Mouse (Mus musculus): ENCODE data around the gene Dnaja3. TPM values are rescaled to one million over a fixed set of nuclear protein-coding genes. Genes with fewer than 3 reads are reported as not detected.
"Not testable (repeated sequence)": the region's sequence is repeated elsewhere in the genome, so short reads cannot be mapped to it uniquely, and the experiment has no call there.

Gene Dnaja3
- polyA plus RNA-seq, 1 experiment from 2014 or later: 65.5 TPM

- no peak for ATAC-seq (replicated peaks)
- Histone ChIP-seq H3K4me2 (no peak overlapping the region), H3K9me3 (no peaks in the 10 kb centered on the region), H3K9ac (no peak overlapping the region), H3K27me3 (replicated peaks) (no peaks in the 10 kb centered on the region), H3K36me3 (replicated peaks) (no peaks in the 10 kb centered on the region), H3K27ac (no peak overlapping the region), H3K4me1 (no peaks in the 10 kb centered on the region), H3K4me3 (no peak overlapping the region)
- WGBS: 97% methylated on average over 1 of the region's 1 CpGs
Measured at GRCm38 (mm10) chr16:4742186-4742585, 102.4 kb downstream of the Dnaja3 start.

GRCm38 (mm10) chr16:4752155-4752554 is 112.4 kb downstream of the Dnaja3 start:
- Histone ChIP-seq H3K27me3 (replicated peaks) (no peaks in the 10 kb centered on the region), H3K4me1 (peaks cover 1% of the 10 kb centered on the region; the same call in 1 of the 2 replicates), H3K36me3 (replicated peaks) (no peaks in the 10 kb centered on the region), H3K9me3 (no peaks in the 10 kb centered on the region), H3K4me3 (no peak overlapping the region), H3K4me2 (no peak overlapping the region), H3K9ac (no peak overlapping the region), H3K27ac (no peak overlapping the region)
- no peak for ATAC-seq (replicated peaks)
- 95% methylated on average over 3 of the region's 3 CpGs for WGBS

- WGBS: 94% methylated on average over 3 of the region's 3 CpGs
- ATAC-seq (replicated peaks): no peak
- Histone ChIP-seq H3K4me2 (no peak overlapping the region), H3K4me3 (no peak overlapping the region), H3K27me3 (replicated peaks) (no peaks in the 10 kb centered on the region), H3K4me1 (peaks cover 9% of the 10 kb centered on the region; the same call in 1 of the 2 replicates), H3K9me3 (no peaks in the 10 kb centered on the region), H3K9ac (no peak overlapping the region), H3K27ac (no peak overlapping the region), H3K36me3 (replicated peaks) (no peaks in the 10 kb centered on the region)
Measured at GRCm38 (mm10) chr16:4754045-4754444, 114.3 kb downstream of the Dnaja3 start.

- Histone ChIP-seq H3K4me2 (peak overlapping the region; percentile 49), H3K9ac (peak overlapping the region; percentile 42), H3K4me3 (peak overlapping the region; percentile 40), H3K27ac (peak overlapping the region; percentile 82)
- not testable (repeated sequence) for H3K36me3 ChIP-seq (replicated peaks); H3K4me1 ChIP-seq; H3K9me3 ChIP-seq; H3K27me3 ChIP-seq (replicated peaks)
- 5% methylated on average over 39 of the region's 42 CpGs for WGBS
- peak; percentile 90 for ATAC-seq (replicated peaks)
Measured at GRCm38 (mm10) chr16:4756660-4757335, 117.0 kb downstream of the Dnaja3 start.

Other genes with a start within 250 kb of the Dnaja3 start
- gene Adcy9, start 219.5 kb upstream of the Dnaja3 start, polyA plus RNA-seq (2015; fragmentation: Nextera tagmentation; extraction: Ambion mirVana): 4.2 and 4.6 TPM in 2 replicates
- gene Srl, start 98.2 kb upstream of the Dnaja3 start, polyA plus RNA-seq (2015; fragmentation: Nextera tagmentation; extraction: Ambion mirVana): 25.4 and 29.3 TPM in 2 replicates
- 8.1 and 8.4 TPM in 2 replicates for gene Tfap4, start 80.1 kb upstream of the Dnaja3 start, polyA plus RNA-seq (2015; fragmentation: Nextera tagmentation; extraction: Ambion mirVana)
- 12.3 and 17.3 TPM in 2 replicates for gene Glis2, start 45.3 kb upstream of the Dnaja3 start, polyA plus RNA-seq (2015; fragmentation: Nextera tagmentation; extraction: Ambion mirVana)
- 139 and 154 TPM in 2 replicates for gene Pam16, start 15.0 kb upstream of the Dnaja3 start, polyA plus RNA-seq (2015; fragmentation: Nextera tagmentation; extraction: Ambion mirVana)
- gene Vasn, start within 50 bp of the Dnaja3 start, polyA plus RNA-seq (2015; fragmentation: Nextera tagmentation; extraction: Ambion mirVana): 5.2 and 5.8 TPM in 2 replicates
- 32.1 and 33.2 TPM in 2 replicates for gene Coro7, start 39.8 kb downstream of the Dnaja3 start, polyA plus RNA-seq (2015; fragmentation: Nextera tagmentation; extraction: Ambion mirVana)
- gene Nmral1, start 79.4 kb downstream of the Dnaja3 start, polyA plus RNA-seq (2015; fragmentation: Nextera tagmentation; extraction: Ambion mirVana): 78.3 and 79.6 TPM in 2 replicates
- 101 and 103 TPM in 2 replicates for gene Hmox2, start 86.4 kb downstream of the Dnaja3 start, polyA plus RNA-seq (2015; fragmentation: Nextera tagmentation; extraction: Ambion mirVana)
- 130 and 132 TPM in 2 replicates for gene Cdip1, start 150.3 kb downstream of the Dnaja3 start, polyA plus RNA-seq (2015; fragmentation: Nextera tagmentation; extraction: Ambion mirVana)
- 0.19 and 0.52 TPM in 2 replicates for gene 4930562C15Rik, start 195.4 kb downstream of the Dnaja3 start, polyA plus RNA-seq (2015; fragmentation: Nextera tagmentation; extraction: Ambion mirVana)
- gene Ubald1, start 240.3 kb downstream of the Dnaja3 start, polyA plus RNA-seq (2015; fragmentation: Nextera tagmentation; extraction: Ambion mirVana): 58.2 and 58.7 TPM in 2 replicates
- gene Mgrn1, start 246.3 kb downstream of the Dnaja3 start, polyA plus RNA-seq (2015; fragmentation: Nextera tagmentation; extraction: Ambion mirVana): 124 and 131 TPM in 2 replicates